Mouse (Mus musculus): ENCODE results near the gene Prrx2. TPM values are rescaled to one million over a fixed set of nuclear protein-coding genes. Genes with fewer than 3 reads are reported as not detected.

Prrx2 gene
- polyA plus RNA-seq, 1 experiment, result 4.0 TPM

GRCm38 (mm10) chr2:30822460-30822859 is 12.3 kb upstream of the Prrx2 start:
- no peak for DNase-seq (ENCODE audit: extremely low spot score in 1 of 2, low spot score in 1 of 2)

GRCm38 (mm10) chr2:30823385-30824153 is 11.2 kb upstream of the Prrx2 start:
- DNase-seq (ENCODE audit: extremely low spot score in 1 of 2, low spot score in 1 of 2), result no peak

GRCm38 (mm10) chr2:30826825-30827748 is 7.7 kb upstream of the Prrx2 start:
- DNase-seq (ENCODE audit: extremely low spot score in 1 of 2, low spot score in 1 of 2), result peak in 1 of 2 experiments; percentile 68

- DNase-seq (ENCODE audit: extremely low spot score in 1 of 2, low spot score in 1 of 2), result peak; percentile 79 to 98
These were observed 6.9 kb upstream of the Prrx2 start for GRCm38 (mm10) chr2:30827749-30828475.

- DNase-seq (ENCODE audit: extremely low spot score in 1 of 2, low spot score in 1 of 2), result no peak
These were observed 5.5 kb upstream of the Prrx2 start for GRCm38 (mm10) chr2:30829315-30829714.

GRCm38 (mm10) chr2:30830283-30830795 is 4.4 kb upstream of the Prrx2 start, which contains the start of gene Asb6:
Gene Asb6, minus strand, starts transcription at chr2:30830333.
- no peak for DNase-seq (ENCODE audit: extremely low spot score in 1 of 2, low spot score in 1 of 2)

GRCm38 (mm10) chr2:30833644-30834043 is 1.1 kb upstream of the Prrx2 start:
- no peak for DNase-seq (ENCODE audit: extremely low spot score in 1 of 2, low spot score in 1 of 2)

GRCm38 (mm10) chr2:30836238-30836990 is 1.6 kb downstream of the Prrx2 start:
- DNase-seq (ENCODE audit: extremely low spot score in 1 of 2, low spot score in 1 of 2), result no peak

GRCm38 (mm10) chr2:30842615-30843014 is 7.8 kb downstream of the Prrx2 start:
- DNase-seq (ENCODE audit: extremely low spot score in 1 of 2, low spot score in 1 of 2), result no peak

- no peak for DNase-seq (ENCODE audit: extremely low spot score in 1 of 2, low spot score in 1 of 2)
These were observed 10.6 kb downstream of the Prrx2 start for GRCm38 (mm10) chr2:30845152-30846070.

GRCm38 (mm10) chr2:30846236-30846635 is 11.5 kb downstream of the Prrx2 start:
- DNase-seq (ENCODE audit: extremely low spot score in 1 of 2, low spot score in 1 of 2), result no peak

- no peak for DNase-seq (ENCODE audit: extremely low spot score in 1 of 2, low spot score in 1 of 2)
These were observed 12.0 kb downstream of the Prrx2 start for GRCm38 (mm10) chr2:30846723-30847122.

GRCm38 (mm10) chr2:30848184-30848583 is 13.4 kb downstream of the Prrx2 start:
- no peak for DNase-seq (ENCODE audit: extremely low spot score in 1 of 2, low spot score in 1 of 2)

- DNase-seq (ENCODE audit: extremely low spot score in 1 of 2, low spot score in 1 of 2), result no peak
These were observed 15.8 kb downstream of the Prrx2 start for GRCm38 (mm10) chr2:30850581-30850980.

GRCm38 (mm10) chr2:30852771-30853313 is 18.1 kb downstream of the Prrx2 start:
- DNase-seq (ENCODE audit: extremely low spot score in 1 of 2, low spot score in 1 of 2), result no peak

GRCm38 (mm10) chr2:30857076-30857475 is 22.3 kb downstream of the Prrx2 start:
- peak in 1 of 2 experiments; percentile 45 for DNase-seq (ENCODE audit: extremely low spot score in 1 of 2, low spot score in 1 of 2)

- no peak for DNase-seq (ENCODE audit: extremely low spot score in 1 of 2, low spot score in 1 of 2)
These were observed 25.0 kb downstream of the Prrx2 start for GRCm38 (mm10) chr2:30859782-30860181.

- DNase-seq (ENCODE audit: extremely low spot score in 1 of 2, low spot score in 1 of 2), result no peak
These were observed 27.3 kb downstream of the Prrx2 start for GRCm38 (mm10) chr2:30862081-30862480.

All from frontal cortex, adult 2 months (tissue).